Comparison of ENCODE assay signal across 8 mouse cellular contexts in the genomic region with DNA sequence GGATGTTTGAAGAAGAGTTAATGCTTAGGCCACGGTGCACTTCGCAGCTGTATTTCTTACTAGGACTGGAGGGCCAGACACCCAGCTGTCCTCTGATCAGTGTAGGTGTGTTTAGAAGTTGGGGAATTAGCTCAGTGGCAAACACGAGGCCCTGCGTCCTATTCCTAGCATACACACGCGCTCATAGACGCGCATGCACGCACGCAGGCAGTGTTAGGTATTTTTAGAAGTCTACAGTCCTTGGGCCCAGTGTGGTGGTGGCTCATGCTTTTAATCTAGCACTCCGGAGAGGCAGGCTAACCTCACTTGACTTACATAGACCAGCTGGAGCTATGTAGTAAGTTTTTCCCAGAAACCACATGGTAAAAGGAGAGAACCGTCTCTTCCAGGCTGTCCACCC. TPM values are rescaled to one million over a fixed set of nuclear protein-coding genes. Genes with fewer than 3 reads are reported as not detected.
A peak's percentile ranks its signal among the peaks of the same experiment; 100 is the strongest.
DNase-seq lines count a peak whose midpoint lies in the region; ATAC-seq lines count a peak whose summit lies in the region.

No protein-coding gene starts in this region.

- H3K9me3 ChIP-seq in kidney, embryonic 16.5 days (ENCODE audit: low read length), result no peaks in the 10 kb centered on the region
- no peaks in the 10 kb centered on the region for H3K9me3 ChIP-seq in liver, embryonic 16.5 days (replicated peaks; ENCODE audit: control insufficient read depth, low read length)
- no peaks in the 10 kb centered on the region for H3K9me3 ChIP-seq in neural tube, embryonic 14.5 days (ENCODE audit: control insufficient read depth, low read length)

- peak overlapping the region; percentile 65 for H3K4me3 ChIP-seq in kidney, embryonic 16.5 days (ENCODE audit: low read length)
- peak overlapping the region; percentile 99 for H3K4me3 ChIP-seq in liver, embryonic 16.5 days (ENCODE audit: low read depth, low read length)
- peak overlapping the region; percentile 69 for H3K4me3 ChIP-seq in neural tube, embryonic 14.5 days (ENCODE audit: low read depth, low read length)

- peak; percentile 9 for ATAC-seq in kidney, embryonic 16.5 days (ENCODE audit: low FRiP score, low TSS enrichment)
- ATAC-seq in liver, embryonic 16.5 days (ENCODE audit: low read depth), result peak; percentile 17
- ATAC-seq in neural tube, embryonic 14.5 days (ENCODE audit: low read depth), result peak; percentile 26

- whole genome bisulfite sequencing in kidney, embryonic 16.5 days, result 10% methylated on average over 12 of the region's 12 CpGs
- 2% methylated on average over 12 of the region's 12 CpGs for WGBS in liver, embryonic 16.5 days (ENCODE audit: insufficient replicate concordance)
- 20% methylated on average over 12 of the region's 12 CpGs for WGBS in neural tube, embryonic 14.5 days

- peak; percentile 68 to 80 for DNase-seq in gastrocnemius, adult 8-10 months (ENCODE audit: low spot score in 2 of 2)
- no peak for DNase-seq in gastrocnemius, postnatal 4 days (ENCODE audit: low spot score in 2 of 2)
- DNase-seq in adrenal gland, postnatal 10 days, result peak; percentile 63
- DNase-seq in frontal cortex, adult 2 months (ENCODE audit: extremely low spot score in 1 of 2, low spot score in 1 of 2), result peak; percentile 68 to 69
- DNase-seq in cerebellum, adult 8-10 months, result no peak

- peaks cover 17% of the 10 kb centered on the region for H3K4me1 ChIP-seq in kidney, embryonic 16.5 days (ENCODE audit: insufficient read depth, low read length)
- H3K4me1 ChIP-seq in liver, embryonic 16.5 days (ENCODE audit: control insufficient read depth, low read depth, low read length), result peaks cover 29% of the 10 kb centered on the region
- H3K4me1 ChIP-seq in neural tube, embryonic 14.5 days (ENCODE audit: control insufficient read depth, insufficient read depth, low read length), result peaks cover 17% of the 10 kb centered on the region

- peak overlapping the region; percentile 96 for H3K9ac ChIP-seq in kidney, embryonic 16.5 days (replicated peaks; ENCODE audit: low read length)
- H3K9ac ChIP-seq in liver, embryonic 16.5 days (ENCODE audit: low read depth, low read length), result peak overlapping the region; percentile 99
- peak overlapping the region; percentile 99 for H3K9ac ChIP-seq in neural tube, embryonic 14.5 days (replicated peaks; ENCODE audit: low read depth, low read length)

- H3K27ac ChIP-seq in kidney, embryonic 16.5 days (ENCODE audit: low read length), result peak overlapping the region; percentile 98
- peak overlapping the region; percentile 96 for H3K27ac ChIP-seq in liver, embryonic 16.5 days (ENCODE audit: low read length)
- H3K27ac ChIP-seq in neural tube, embryonic 14.5 days (ENCODE audit: low read depth, low read length), result peak overlapping the region; percentile 100

- peaks cover 20% of the 10 kb centered on the region for H3K36me3 ChIP-seq in kidney, embryonic 16.5 days (ENCODE audit: insufficient read depth, low read length)
- peaks cover 21% of the 10 kb centered on the region for H3K36me3 ChIP-seq in liver, embryonic 16.5 days (ENCODE audit: control insufficient read depth, insufficient read depth)
- peaks cover 21% of the 10 kb centered on the region for H3K36me3 ChIP-seq in neural tube, embryonic 14.5 days (ENCODE audit: control insufficient read depth, insufficient read depth, low read length)

- H3K27me3 ChIP-seq in kidney, embryonic 16.5 days (ENCODE audit: insufficient read depth, low read length), result no peaks in the 10 kb centered on the region
- no peaks in the 10 kb centered on the region for H3K27me3 ChIP-seq in liver, embryonic 16.5 days (ENCODE audit: control insufficient read depth, insufficient read depth, low read depth, low read length)
- no peaks in the 10 kb centered on the region for H3K27me3 ChIP-seq in neural tube, embryonic 14.5 days (ENCODE audit: control insufficient read depth, insufficient read depth, low read length)

- H3K4me2 ChIP-seq in kidney, embryonic 16.5 days (replicated peaks; ENCODE audit: low read depth, low read length), result peak overlapping the region; percentile 72
- peak overlapping the region; percentile 94 for H3K4me2 ChIP-seq in liver, embryonic 16.5 days (ENCODE audit: low read depth, low read length)
- peak overlapping the region; percentile 48 for H3K4me2 ChIP-seq in neural tube, embryonic 14.5 days (ENCODE audit: low read depth, low read length)

RNA-seq across cellular contexts. Expression of a gene that starts 0.6 kb away (rescaled TPM):
- 10 to 100 TPM in 1 of 4 experiments, 1 to 10 TPM in 3; 7.7 to 10.6 (median 8.1) TPM for total RNA-seq in gastrocnemius, adult 8-10 months (2022)
- 10 to 100 TPM; 11.7 to 14.3 TPM for total RNA-seq in gastrocnemius, postnatal 4 days (2021)
- 10 to 100 TPM; 13.4 to 16.2 TPM for total RNA-seq in adrenal gland, postnatal 10 days (2021)
- polyA plus RNA-seq in frontal cortex, adult 2 months (2012; rRNA removed), result 31.6 and 34.6 TPM in 2 replicates
- polyA plus RNA-seq in kidney, embryonic 16.5 days (2015; fragmentation: Nextera tagmentation; extraction: Ambion mirVana), result 15.1 and 16.2 TPM in 2 replicates
- polyA plus RNA-seq in liver, embryonic 16.5 days (2015; fragmentation: Nextera tagmentation; extraction: Ambion mirVana), result 5.9 and 6.8 TPM in 2 replicates
- polyA plus RNA-seq in neural tube, embryonic 14.5 days (2014; fragmentation: Nextera tagmentation; extraction: Ambion mirVana), result 14.3 and 14.5 TPM in 2 replicates

RNA-seq across cellular contexts. Expression of a gene that starts 28.4 kb away (rescaled TPM):
- under 1 TPM; 0.15 to 0.83 (median 0.58) TPM for total RNA-seq in gastrocnemius, adult 8-10 months (2022)
- 1 to 10 TPM in 1 of 2 experiments, under 1 TPM in 1; 0.93 to 1.1 TPM for total RNA-seq in gastrocnemius, postnatal 4 days (2021)
- 10 to 100 TPM in 1 of 2 experiments, 1 to 10 TPM in 1; 2.6 to 24.5 TPM for total RNA-seq in adrenal gland, postnatal 10 days (2021)
- polyA plus RNA-seq in frontal cortex, adult 2 months (2012; rRNA removed), result 1.2 and 1.3 TPM in 2 replicates
- 2.5 and 3.2 TPM in 2 replicates for polyA plus RNA-seq in kidney, embryonic 16.5 days (2015; fragmentation: Nextera tagmentation; extraction: Ambion mirVana)
- 8.9 and 13.0 TPM in 2 replicates for polyA plus RNA-seq in liver, embryonic 16.5 days (2015; fragmentation: Nextera tagmentation; extraction: Ambion mirVana)
- 13.8 and 22.2 TPM in 2 replicates for polyA plus RNA-seq in neural tube, embryonic 14.5 days (2014; fragmentation: Nextera tagmentation; extraction: Ambion mirVana)

RNA-seq across cellular contexts. Expression of a gene that starts 33.0 kb away (rescaled TPM):
- total RNA-seq in gastrocnemius, adult 8-10 months (2022), result 10 to 100 TPM; 24.1 to 31.0 (median 27.2) TPM
- 10 to 100 TPM; 42.1 to 43.3 TPM for total RNA-seq in gastrocnemius, postnatal 4 days (2021)
- 10 to 100 TPM; 47.1 to 55.0 TPM for total RNA-seq in adrenal gland, postnatal 10 days (2021)
- polyA plus RNA-seq in frontal cortex, adult 2 months (2012; rRNA removed), result 47.4 and 47.7 TPM in 2 replicates
- 74.9 and 79.7 TPM in 2 replicates for polyA plus RNA-seq in kidney, embryonic 16.5 days (2015; fragmentation: Nextera tagmentation; extraction: Ambion mirVana)
- polyA plus RNA-seq in liver, embryonic 16.5 days (2015; fragmentation: Nextera tagmentation; extraction: Ambion mirVana), result 36.8 and 38.2 TPM in 2 replicates
- polyA plus RNA-seq in neural tube, embryonic 14.5 days (2014; fragmentation: Nextera tagmentation; extraction: Ambion mirVana), result 78.0 and 82.1 TPM in 2 replicates

RNA-seq across cellular contexts. Expression of a gene that starts 48.5 kb away (rescaled TPM):
- under 1 TPM; 0.31 to 0.40 (median 0.36) TPM for total RNA-seq in gastrocnemius, adult 8-10 months (2022)
- under 1 TPM; 0.54 to 0.93 TPM for total RNA-seq in gastrocnemius, postnatal 4 days (2021)
- total RNA-seq in adrenal gland, postnatal 10 days (2021), result 1 to 10 TPM; 4.5 to 7.7 TPM
- 345 and 356 TPM in 2 replicates for polyA plus RNA-seq in frontal cortex, adult 2 months (2012; rRNA removed)
- polyA plus RNA-seq in kidney, embryonic 16.5 days (2015; fragmentation: Nextera tagmentation; extraction: Ambion mirVana), result 0.85 and 0.94 TPM in 2 replicates
- 0.13 TPM in 2 replicates for polyA plus RNA-seq in liver, embryonic 16.5 days (2015; fragmentation: Nextera tagmentation; extraction: Ambion mirVana)
- 51.5 and 68.8 TPM in 2 replicates for polyA plus RNA-seq in neural tube, embryonic 14.5 days (2014; fragmentation: Nextera tagmentation; extraction: Ambion mirVana)

RNA-seq across cellular contexts. Expression of a gene that starts 54.6 kb away (rescaled TPM):
- 10 to 100 TPM in 2 of 4 experiments, 1 to 10 TPM in 2; 8.0 to 19.5 (median 11.9) TPM for total RNA-seq in gastrocnemius, adult 8-10 months (2022)
- total RNA-seq in gastrocnemius, postnatal 4 days (2021), result 10 to 100 TPM in 1 of 2 experiments, 1 to 10 TPM in 1; 9.5 to 15.5 TPM
- 10 to 100 TPM; 31.5 to 36.6 TPM for total RNA-seq in adrenal gland, postnatal 10 days (2021)
- 154 and 170 TPM in 2 replicates for polyA plus RNA-seq in frontal cortex, adult 2 months (2012; rRNA removed)
- polyA plus RNA-seq in kidney, embryonic 16.5 days (2015; fragmentation: Nextera tagmentation; extraction: Ambion mirVana), result 44.8 and 47.5 TPM in 2 replicates
- 23.1 and 27.4 TPM in 2 replicates for polyA plus RNA-seq in liver, embryonic 16.5 days (2015; fragmentation: Nextera tagmentation; extraction: Ambion mirVana)
- 59.0 and 136 TPM in 2 replicates for polyA plus RNA-seq in neural tube, embryonic 14.5 days (2014; fragmentation: Nextera tagmentation; extraction: Ambion mirVana)

Comparison
In these comparisons a context has a peak if more than half of its experiments do, and no peak if none do; other contexts are left out.
1. DNase-seq: peak in gastrocnemius, adult 8-10 months (2 of 2), adrenal gland, postnatal 10 days (single experiment) and frontal cortex, adult 2 months (2 of 2); none in gastrocnemius, postnatal 4 days (0 of 2) and cerebellum, adult 8-10 months (single experiment).
2. Peak in every context shown above with its lines, with median percentiles within 50 percentile points of each other: ATAC-seq, H3K27ac ChIP-seq, H3K4me2 ChIP-seq, H3K4me3 ChIP-seq and H3K9ac ChIP-seq.